Mouse (Mus musculus): ENCODE data around the gene Fsip2.

The Fsip2 gene

GRCm38 (mm10) chr2:82943472-82943871 is at the start of gene Fsip2:
TSS of gene Fsip2 (plus strand) at chr2:82943634.
- DNase-seq (ENCODE audit: low read depth in 1 of 2, low spot score in 2 of 2) = no peak

DNA sequence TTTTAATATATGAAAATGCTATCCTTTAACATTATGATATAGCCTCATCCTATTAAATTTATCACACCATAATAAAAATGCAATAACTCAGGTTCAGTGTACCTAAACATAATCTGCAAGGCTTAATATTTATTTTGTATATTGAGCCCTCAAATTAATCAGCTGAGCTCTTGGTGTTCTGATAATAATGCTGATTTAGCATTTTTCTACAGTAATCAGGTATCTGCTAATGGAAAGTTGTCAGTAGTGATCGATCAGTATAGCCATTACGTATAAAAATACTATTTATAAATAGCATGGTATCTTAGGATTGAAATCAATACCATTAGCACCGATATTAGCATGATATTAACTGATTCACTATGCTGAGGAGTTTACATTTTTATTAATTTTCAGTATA is 20.0 kb downstream of the Fsip2 start:
- DNase-seq (ENCODE audit: low read depth in 1 of 2, low spot score in 2 of 2) = no peak

DNA sequence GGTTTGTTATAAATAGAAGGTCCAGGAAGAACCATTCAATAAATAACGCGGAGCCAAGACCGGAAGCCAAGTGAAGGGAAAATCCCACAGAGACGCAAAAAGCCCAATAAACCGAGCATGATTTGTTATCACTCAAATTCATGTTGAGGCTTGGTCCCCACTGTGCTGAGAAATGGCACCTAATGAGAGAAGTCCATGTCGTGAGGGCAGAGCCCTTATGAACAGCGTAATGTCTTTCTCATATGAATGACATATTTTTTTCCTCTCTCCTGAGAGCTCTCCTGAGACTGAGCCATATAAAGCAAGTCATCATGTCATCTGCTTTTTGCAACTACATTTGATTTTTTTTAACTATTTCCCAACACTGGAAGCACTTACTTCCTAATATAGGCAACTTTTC is 82.4 kb downstream of the Fsip2 start:
- no peak for DNase-seq (ENCODE audit: low read depth in 1 of 2, low spot score in 2 of 2)

GRCm38 (mm10) chr2:83052914-83053690 is 109.7 kb downstream of the Fsip2 start:
- DNase-seq (ENCODE audit: low read depth in 1 of 2, low spot score in 2 of 2) = no peak
